In the genomic region with DNA sequence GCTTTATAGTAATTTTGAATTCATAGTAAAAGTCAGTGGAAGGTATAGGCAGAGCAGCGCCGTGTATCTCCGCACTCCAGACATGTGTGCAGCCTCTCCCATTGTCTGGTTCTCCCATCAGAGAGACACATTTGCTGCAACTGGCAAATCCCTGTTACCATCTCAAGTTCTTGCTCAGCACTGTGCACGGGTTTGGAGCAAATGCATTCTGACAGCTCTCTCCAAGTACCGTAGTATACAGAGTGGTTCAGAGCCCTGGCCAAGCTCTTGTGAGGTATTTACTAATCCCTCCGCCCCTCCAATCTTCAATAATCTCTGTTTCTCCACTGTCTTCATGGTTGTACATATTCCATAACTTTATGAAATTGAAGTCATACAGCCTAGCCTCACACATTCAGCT, we compare ENCODE assay signal across 16 mouse cellular contexts. TPM values are rescaled to one million over a fixed set of nuclear protein-coding genes. Genes with fewer than 3 reads are reported as not detected.
DNase-seq lines count a peak whose midpoint lies in the region; ATAC-seq and TF ChIP-seq lines count a peak whose summit lies in the region.
"Had no signal": no experiment of that assay in that cellular context is flagged by ENCODE, and none has a peak within 500 bp of the region (broad histone marks: within the 10 kb centered on the region; RNA-seq: fewer than 3 reads in every experiment).

No protein-coding gene starts in this region.

- TF ChIP-seq EP300 in CH12.LX (IDR thresholded peaks at IDR 0.05; ENCODE audit: low read length), result no peak
- TF ChIP-seq EP300 in liver, postnatal 0 days (IDR thresholded peaks at IDR 0.05; ENCODE audit: low read depth), result no peak

- peak overlapping the region; percentile 54 for H3K4me2 ChIP-seq in kidney, postnatal 0 days (ENCODE audit: low read length)
- H3K4me2 ChIP-seq in kidney, embryonic 16.5 days (replicated peaks; ENCODE audit: low read depth, low read length), result no peak overlapping the region
- peak overlapping the region; percentile 67 for H3K4me2 ChIP-seq in CH12.LX (ENCODE audit: insufficient read depth, low read depth, poor library complexity, severe bottlenecking)
- peak overlapping the region; percentile 68 for H3K4me2 ChIP-seq in liver, postnatal 0 days (ENCODE audit: low read depth, low read length)

- no peak for TF ChIP-seq CTCF in kidney, postnatal 0 days (IDR thresholded peaks at IDR 0.05; ENCODE audit: low read depth)
- TF ChIP-seq CTCF in CH12.LX (conservative IDR thresholded peaks at IDR 0.05 in 1 of 2, IDR thresholded peaks at IDR 0.05 in 1 of 2; ENCODE audit: low read depth in 2 of 2, low read length in 2 of 2), result no peak
- TF ChIP-seq CTCF in liver, postnatal 0 days (IDR thresholded peaks at IDR 0.05; ENCODE audit: low read depth), result no peak

- no peaks in the 10 kb centered on the region for H3K4me1 ChIP-seq in kidney, postnatal 0 days (replicated peaks; ENCODE audit: insufficient read depth, low read length)
- H3K4me1 ChIP-seq in kidney, embryonic 16.5 days (ENCODE audit: insufficient read depth, low read length), result peaks cover 5% of the 10 kb centered on the region; the same call in 1 of the 2 replicates
- H3K4me1 ChIP-seq in CH12.LX (ENCODE audit: control insufficient read depth in 1 of 2, insufficient read depth in 2 of 2), result peaks cover 13 to 21% of the 10 kb centered on the region in 2 experiments
- no peaks in the 10 kb centered on the region for H3K4me1 ChIP-seq in liver, postnatal 0 days (ENCODE audit: insufficient read depth)
- H3K4me1 ChIP-seq: limb, embryonic 12.5 days had no signal

- H3K9me3 ChIP-seq in kidney, postnatal 0 days (replicated peaks; ENCODE audit: low read length), result no peaks in the 10 kb centered on the region
- no peaks in the 10 kb centered on the region for H3K9me3 ChIP-seq in kidney, embryonic 16.5 days (ENCODE audit: low read length)
- H3K9me3 ChIP-seq in CH12.LX (replicated peaks; ENCODE audit: low read length), result no peaks in the 10 kb centered on the region
- no peaks in the 10 kb centered on the region for H3K9me3 ChIP-seq in liver, postnatal 0 days (ENCODE audit: low read length)
- H3K9me3 ChIP-seq: limb, embryonic 12.5 days had no signal

- no peak overlapping the region for H3K27ac ChIP-seq in kidney, postnatal 0 days
- no peak overlapping the region for H3K27ac ChIP-seq in kidney, embryonic 16.5 days (ENCODE audit: low read length)
- no peak overlapping the region for H3K27ac ChIP-seq in CH12.LX (ENCODE audit: insufficient read depth, low read depth)
- no peak overlapping the region for H3K27ac ChIP-seq in liver, postnatal 0 days (ENCODE audit: low read depth)
- H3K27ac ChIP-seq: heart, adult 2 months; limb, embryonic 12.5 days had no signal

- peak; percentile 62 for ATAC-seq in frontal cortex, adult (ENCODE audit: low TSS enrichment)
- no peak for ATAC-seq in kidney, postnatal 0 days (replicated peaks; ENCODE audit: low FRiP score, low read depth)
- ATAC-seq in kidney, embryonic 16.5 days (ENCODE audit: low FRiP score, low TSS enrichment), result no peak
- no peak for ATAC-seq in liver, postnatal 0 days
- ATAC-seq in inflammation-experienced regulatory T-cells, adult 6 months, result no peak
- ATAC-seq: midbrain, embryonic 16.5 days had no signal

- no peak overlapping the region for H3K4me3 ChIP-seq in kidney, postnatal 0 days (replicated peaks; ENCODE audit: low read depth, low read length)
- no peak overlapping the region for H3K4me3 ChIP-seq in kidney, embryonic 16.5 days (ENCODE audit: low read length)
- peak overlapping the region; percentile 39 to 66 (median 51) for H3K4me3 ChIP-seq in CH12.LX (replicated peaks in 1 of 3; ENCODE audit: low read depth in 2 of 3, low read length in 2 of 3, poor library complexity in 1 of 3)
- H3K4me3 ChIP-seq in liver, postnatal 0 days (ENCODE audit: low read depth, low read length), result peak overlapping the region; percentile 53; the same call in 1 of the 2 replicates

- no peak for TF ChIP-seq RAD21 in CH12.LX (IDR thresholded peaks at IDR 0.05; ENCODE audit: low read depth, low read length)

- no peaks in the 10 kb centered on the region for H3K27me3 ChIP-seq in kidney, postnatal 0 days (ENCODE audit: insufficient read depth, low read length)
- H3K27me3 ChIP-seq in kidney, embryonic 16.5 days (ENCODE audit: insufficient read depth, low read length), result no peaks in the 10 kb centered on the region
- no peaks in the 10 kb centered on the region for H3K27me3 ChIP-seq in CH12.LX (replicated peaks)
- H3K27me3 ChIP-seq in liver, postnatal 0 days (ENCODE audit: insufficient read depth, low read length), result no peaks in the 10 kb centered on the region
- H3K27me3 ChIP-seq: limb, embryonic 12.5 days had no signal

- in situ Hi-C loops in CH12.LX (cut with MboI; ENCODE audit: low pct_ligation_motif_present, low pct_unique_long_range_greater_than_20kb, low sequenced_read_pairs), result no loop called here

- H3K36me3 ChIP-seq in kidney, postnatal 0 days (ENCODE audit: insufficient read depth, low read length), result no peaks in the 10 kb centered on the region
- no peaks in the 10 kb centered on the region for H3K36me3 ChIP-seq in kidney, embryonic 16.5 days (ENCODE audit: insufficient read depth, low read length)
- no peaks in the 10 kb centered on the region for H3K36me3 ChIP-seq in CH12.LX (replicated peaks in 1 of 2; ENCODE audit: control insufficient read depth in 1 of 2, insufficient read depth in 1 of 2, low read length in 1 of 2)
- no peaks in the 10 kb centered on the region for H3K36me3 ChIP-seq in liver, postnatal 0 days (replicated peaks; ENCODE audit: insufficient read depth, low read length)
- H3K36me3 ChIP-seq: limb, embryonic 12.5 days had no signal

- dilution Hi-C loops in CH12.LX (cut with MboI; ENCODE audit: extremely low pct_ligation_motif_present, extremely low pct_unique_long_range_greater_than_20kb, low sequenced_read_pairs), result no loop called here

- no peaks in the 10 kb centered on the region for H3K79me2 ChIP-seq in CH12.LX (replicated peaks; ENCODE audit: control insufficient read depth, extremely low read depth, insufficient read depth, poor library complexity, severe bottlenecking)

- no peak overlapping the region for H3K9ac ChIP-seq in kidney, postnatal 0 days (ENCODE audit: low read depth, low read length)
- no peak overlapping the region for H3K9ac ChIP-seq in kidney, embryonic 16.5 days (replicated peaks; ENCODE audit: low read length)
- peak overlapping the region; percentile 23; the same call in 1 of the 2 replicates for H3K9ac ChIP-seq in CH12.LX (ENCODE audit: insufficient read depth, low read depth)
- no peak overlapping the region for H3K9ac ChIP-seq in liver, postnatal 0 days (replicated peaks)
- H3K9ac ChIP-seq: limb, embryonic 12.5 days had no signal

- no peak for DNase-seq in frontal cortex, postnatal 25 days (ENCODE audit: low spot score in 2 of 2)
- DNase-seq in kidney, postnatal 0 days (ENCODE audit: low spot score), result no peak
- no peak for DNase-seq in CH12.LX (ENCODE audit: extremely low read depth)
- DNase-seq in liver, postnatal 0 days, result no peak
- no peak for DNase-seq in right cerebral cortex, adult 18-20 months
- DNase-seq: adrenal gland, postnatal 14 days; heart, adult 2 months; kidney, adult 8-10 months; layer of hippocampus, adult 9-11 months had no signal

- no peak for TF ChIP-seq POLR2A in CH12.LX (IDR thresholded peaks at IDR 0.05; ENCODE audit: low read depth, low read length)

- WGBS in kidney, postnatal 0 days, result 79% methylated on average over 6 of the region's 6 CpGs
- WGBS in kidney, embryonic 16.5 days, result 86% methylated on average over 6 of the region's 6 CpGs
- 65% methylated on average over 6 of the region's 6 CpGs for WGBS in liver, postnatal 0 days (ENCODE audit: insufficient replicate concordance)

TF ChIP-seq in CH12.LX, 34 proteins besides CTCF, POLR2A, EP300 and RAD21 (continues in another document):
- no peak for TF ChIP-seq CHD2 (IDR thresholded peaks at IDR 0.05; ENCODE audit: low read length)
- TF ChIP-seq KAT2A (IDR thresholded peaks at IDR 0.05; ENCODE audit: insufficient replicate concordance, low read length), result no peak
- TF ChIP-seq ZKSCAN1 (IDR thresholded peaks at IDR 0.05; ENCODE audit: borderline replicate concordance, low read depth, low read length), result no peak
- no peak for TF ChIP-seq PAX5 (IDR thresholded peaks at IDR 0.05; ENCODE audit: low read length)

RNA-seq across cellular contexts. Expression of gene Mcidas, which starts 19.0 kb away (rescaled TPM):
- polyA plus RNA-seq in kidney, postnatal 0 days (2015; fragmentation: Nextera tagmentation; extraction: Ambion mirVana), result 0.05 TPM in 1 of 2 replicates, not detected in the other
- polyA plus RNA-seq in kidney, embryonic 16.5 days (2015; fragmentation: Nextera tagmentation; extraction: Ambion mirVana), result 0.34 TPM in 1 of 2 replicates, not detected in the other
- total RNA-seq in CH12.LX (2012; rRNA removed) (not detected in 2 replicates), CH12.LX (2014; rRNA removed) (not detected in 2 replicates)
- not detected in 2 replicates for polyA plus RNA-seq in CH12.LX (2012; ENCODE audit: insufficient read length, low read depth)
- not detected in 2 replicates for polyA plus RNA-seq in liver, postnatal 0 days (2015; fragmentation: Nextera tagmentation; extraction: Ambion mirVana)
- polyA plus RNA-seq in inflammation-experienced regulatory T-cells, adult 6 months (2017; shearing (Covaris generic)), result not detected
- total RNA-seq: adrenal gland, postnatal 14 days; common myeloid progenitor, adult 5-6 weeks; heart, adult 2 months; neutrophil, adult 5-6 weeks had no signal
- polyA plus RNA-seq: limb, embryonic 12.5 days had no signal

RNA-seq across cellular contexts. Expression of gene Cdc20b, which starts 22.2 kb away (rescaled TPM):
- not detected in 2 replicates for polyA plus RNA-seq in kidney, postnatal 0 days (2015; fragmentation: Nextera tagmentation; extraction: Ambion mirVana)
- not detected in 2 replicates for polyA plus RNA-seq in kidney, embryonic 16.5 days (2015; fragmentation: Nextera tagmentation; extraction: Ambion mirVana)
- total RNA-seq in CH12.LX (2012; rRNA removed), result not detected in 2 replicates
- not detected in 2 replicates for total RNA-seq in CH12.LX (2014; rRNA removed)
- not detected in 2 replicates for polyA plus RNA-seq in CH12.LX (2012; ENCODE audit: insufficient read length, low read depth)
- polyA plus RNA-seq in liver, postnatal 0 days (2015; fragmentation: Nextera tagmentation; extraction: Ambion mirVana), result not detected in 2 replicates
- not detected for polyA plus RNA-seq in inflammation-experienced regulatory T-cells, adult 6 months (2017; shearing (Covaris generic))
- total RNA-seq: adrenal gland, postnatal 14 days; common myeloid progenitor, adult 5-6 weeks; heart, adult 2 months; neutrophil, adult 5-6 weeks had no signal
- polyA plus RNA-seq: limb, embryonic 12.5 days had no signal

RNA-seq across cellular contexts. Expression of gene Ccno, which starts 25.1 kb away (rescaled TPM):
- 0.29 and 0.33 TPM in 2 replicates for polyA plus RNA-seq in kidney, postnatal 0 days (2015; fragmentation: Nextera tagmentation; extraction: Ambion mirVana)
- polyA plus RNA-seq in kidney, embryonic 16.5 days (2015; fragmentation: Nextera tagmentation; extraction: Ambion mirVana), result 0.51 and 0.57 TPM in 2 replicates
- 0.17 and 0.21 TPM in 2 replicates for total RNA-seq in CH12.LX (2012; rRNA removed)
- 0.14 and 0.54 TPM in 2 replicates for total RNA-seq in CH12.LX (2014; rRNA removed)
- 0.12 and 0.16 TPM in 2 replicates for polyA plus RNA-seq in CH12.LX (2012; ENCODE audit: insufficient read length, low read depth)
- 0.58 TPM in 2 replicates for polyA plus RNA-seq in liver, postnatal 0 days (2015; fragmentation: Nextera tagmentation; extraction: Ambion mirVana)
- polyA plus RNA-seq in inflammation-experienced regulatory T-cells, adult 6 months (2017; shearing (Covaris generic)), result not detected
- total RNA-seq: common myeloid progenitor, adult 5-6 weeks had no signal

RNA-seq across cellular contexts. Expression of gene Gpx8, which starts 33.5 kb away (rescaled TPM):
- polyA plus RNA-seq in kidney, postnatal 0 days (2015; fragmentation: Nextera tagmentation; extraction: Ambion mirVana), result 153 and 165 TPM in 2 replicates
- 146 and 150 TPM in 2 replicates for polyA plus RNA-seq in kidney, embryonic 16.5 days (2015; fragmentation: Nextera tagmentation; extraction: Ambion mirVana)
- total RNA-seq in CH12.LX (2012; rRNA removed), result not detected in 2 replicates
- not detected in 2 replicates for total RNA-seq in CH12.LX (2014; rRNA removed)
- polyA plus RNA-seq in CH12.LX (2012; ENCODE audit: insufficient read length, low read depth), result not detected in 2 replicates
- polyA plus RNA-seq in liver, postnatal 0 days (2015; fragmentation: Nextera tagmentation; extraction: Ambion mirVana), result 5.5 and 5.8 TPM in 2 replicates
- not detected for polyA plus RNA-seq in inflammation-experienced regulatory T-cells, adult 6 months (2017; shearing (Covaris generic))
- total RNA-seq: neutrophil, adult 5-6 weeks had no signal

Comparison
In these comparisons a context has a peak if more than half of its experiments do, and no peak if none do; other contexts are left out.
1. H3K4me3 ChIP-seq: peak in CH12.LX (3 of 3) and liver, postnatal 0 days (single experiment); none in kidney, postnatal 0 days (single experiment) and kidney, embryonic 16.5 days (single experiment).